Mouse (Mus musculus) stomach, embryonic 15.5 days (tissue): Measurements from ENCODE around the gene Olfr916. TPM values are rescaled to one million over a fixed set of nuclear protein-coding genes. Genes with fewer than 3 reads are reported as not detected.

Experiments
- ATAC-seq: fragments of 200-750 bp; cut with Nextera tagmentation; 2 replicates; pipeline ENCODE4 v1.8.0; 2017; ENCODE audit warnings: low read depth, moderate number of reproducible peaks, moderate TSS enrichment; ENCODE audit not compliant: insufficient read depth, low FRiP score
- H3K27ac ChIP-seq: fragments of 300-500 bp; sonication (generic); 2 replicates; pipeline ENCODE4 v1.5.1; 2015; ENCODE audit warnings: mild to moderate bottlenecking, inconsistent platforms
- H3K27me3 ChIP-seq: fragments of 300-500 bp; sonication (generic); replicated peaks from 2 replicates; pipeline ENCODE4 v1.6.1; 2015; ENCODE audit warnings: inconsistent platforms
- H3K36me3 ChIP-seq: fragments of 300-500 bp; sonication (generic); 2 replicates; pipeline ENCODE4 v1.6.1; 2015; ENCODE audit warnings: inconsistent platforms
- H3K4me1 ChIP-seq: fragments of 300-500 bp; sonication (generic); 2 replicates; pipeline ENCODE4 v1.6.1; 2015; ENCODE audit warnings: inconsistent platforms
- H3K4me2 ChIP-seq: fragments of 300-500 bp; sonication (generic); 2 replicates; pipeline ENCODE4 v1.6.1; 2015; ENCODE audit warnings: mild to moderate bottlenecking, inconsistent platforms
- H3K4me3 ChIP-seq: fragments of 300-500 bp; sonication (generic); replicated peaks from 2 replicates; pipeline ENCODE4 v1.5.1; 2015; ENCODE audit warnings: inconsistent platforms
- H3K9ac ChIP-seq: fragments of 300-500 bp; sonication (generic); 2 replicates; pipeline ENCODE4 v1.6.1; 2015; ENCODE audit warnings: inconsistent platforms
- H3K9me3 ChIP-seq: fragments of 300-500 bp; sonication (generic); 2 replicates; pipeline ENCODE4 v1.6.1; 2016; ENCODE audit warnings: inconsistent platforms
- WGBS: fragments of 180-500 bp; shearing (Covaris S2); methylation state at CpG from one replicate; pipeline ENCODE4 v1.1.7; 2015; 5-methylcytosine and 5-hydroxymethylcytosine counted together
- polyA plus RNA-seq: library from polyadenylated mRNA; unstranded; fragments of >200 nt; fragmentation: Nextera tagmentation; extraction: Ambion mirVana; gene quantifications from 2 replicates; pipeline ENCODE4 v1.2.1, GENCODE M21; 2015

The Olfr916 gene
- polyA plus RNA-seq: not detected in 2 replicates

- Histone ChIP-seq H3K9ac (no peak within 1 kb of the TSS), H3K4me1 (no peaks in the 10 kb centered on the region), H3K4me3 (no peak within 1 kb of the TSS), H3K9me3 (no peaks in the 10 kb centered on the region), H3K36me3 (no peaks in the 10 kb centered on the region), H3K27me3 (no peaks in the 10 kb centered on the region), H3K4me2 (no peak within 1 kb of the TSS), H3K27ac (no peak within 1 kb of the TSS)
- 77% methylated on average over 1 of the region's 1 CpGs for WGBS
- ATAC-seq: no peak
Measured at GRCm38 (mm10) chr9:38659775-38660174, at the start of gene Olfr916. Gene Olfr916, minus strand, starts transcription at chr9:38659875.

- no peaks in the 10 kb centered on the region for H3K4me1 ChIP-seq
- ATAC-seq: no peak
- no peaks in the 10 kb centered on the region for H3K36me3 ChIP-seq
- H3K9me3 ChIP-seq: no peaks in the 10 kb centered on the region
- H3K27me3 ChIP-seq: no peaks in the 10 kb centered on the region
- H3K4me3 ChIP-seq: no peak within 1 kb of the TSS
- H3K4me2 ChIP-seq: no peak within 1 kb of the TSS
- H3K9ac ChIP-seq: no peak within 1 kb of the TSS
- WGBS: 77% methylated on average over 2 of the region's 2 CpGs
- no peak within 1 kb of the TSS for H3K27ac ChIP-seq
Measured at GRCm38 (mm10) chr9:38674501-38674900, 14.8 kb upstream of the Olfr916 start, which contains the start of gene Olfr918. Gene Olfr918, minus strand, starts transcription at chr9:38674601.

- Histone ChIP-seq H3K4me1 (no peaks in the 10 kb centered on the region), H3K4me3 (no peak overlapping the region), H3K9me3 (no peaks in the 10 kb centered on the region), H3K9ac (no peak overlapping the region), H3K4me2 (no peak overlapping the region), H3K36me3 (no peaks in the 10 kb centered on the region), H3K27ac (no peak overlapping the region), H3K27me3 (no peaks in the 10 kb centered on the region)
- no peak for ATAC-seq
- WGBS: 75% methylated on average over 2 of the region's 2 CpGs
Measured at GRCm38 (mm10) chr9:38672887-38673286, 13.2 kb upstream of the Olfr916 start.

- Histone ChIP-seq H3K9ac (no peak within 1 kb of the TSS), H3K4me1 (no peaks in the 10 kb centered on the region), H3K27ac (no peak within 1 kb of the TSS), H3K27me3 (no peaks in the 10 kb centered on the region), H3K36me3 (no peaks in the 10 kb centered on the region), H3K4me2 (no peak within 1 kb of the TSS), H3K9me3 (no peaks in the 10 kb centered on the region), H3K4me3 (no peak within 1 kb of the TSS)
- no peak for ATAC-seq
- WGBS: 64% methylated on average over 1 of the region's 1 CpGs
Measured at GRCm38 (mm10) chr9:38665742-38666141, 6.1 kb upstream of the Olfr916 start, which contains the start of gene Olfr917. Gene Olfr917, minus strand, starts transcription at chr9:38665842.

- H3K27me3 ChIP-seq: no peaks in the 10 kb centered on the region
- no peak overlapping the region for H3K9ac ChIP-seq
- no peak overlapping the region for H3K4me2 ChIP-seq
- H3K9me3 ChIP-seq: no peaks in the 10 kb centered on the region
- no peak overlapping the region for H3K4me3 ChIP-seq
- H3K36me3 ChIP-seq: no peaks in the 10 kb centered on the region
- ATAC-seq: no peak
- no peak overlapping the region for H3K27ac ChIP-seq
- no peaks in the 10 kb centered on the region for H3K4me1 ChIP-seq
- WGBS: 86% methylated on average over 4 of the region's 4 CpGs
Measured at GRCm38 (mm10) chr9:38632406-38632805, 27.3 kb downstream of the Olfr916 start.

Other genes with a start within 250 kb of the Olfr916 start
- not detected in 2 replicates for gene Olfr901, start 230.4 kb downstream of the Olfr916 start, polyA plus RNA-seq
- gene Olfr902, start 212.2 kb downstream of the Olfr916 start, polyA plus RNA-seq: not detected in 2 replicates
- gene Olfr904, start 196.7 kb downstream of the Olfr916 start, polyA plus RNA-seq: not detected in 2 replicates
- not detected in 2 replicates for gene Olfr905, start 188.8 kb downstream of the Olfr916 start, polyA plus RNA-seq
- gene Olfr906, start 172.8 kb downstream of the Olfr916 start, polyA plus RNA-seq: not detected in 2 replicates
- not detected in 2 replicates for gene Olfr907, start 164.1 kb downstream of the Olfr916 start, polyA plus RNA-seq
- gene Olfr911-ps1, start 138.3 kb downstream of the Olfr916 start, polyA plus RNA-seq: not detected in 2 replicates
- gene Olfr910, start 122.0 kb downstream of the Olfr916 start, polyA plus RNA-seq: not detected in 2 replicates
- not detected in 2 replicates for gene Olfr912, start 79.7 kb downstream of the Olfr916 start, polyA plus RNA-seq
- not detected in 2 replicates for gene Olfr913, start 67.1 kb downstream of the Olfr916 start, polyA plus RNA-seq
- not detected in 2 replicates for gene Olfr914, start 54.8 kb downstream of the Olfr916 start, polyA plus RNA-seq
- gene Olfr917, start 6.0 kb upstream of the Olfr916 start, polyA plus RNA-seq: not detected in 2 replicates
- gene Olfr918, start 14.7 kb upstream of the Olfr916 start, polyA plus RNA-seq: not detected in 2 replicates
- not detected in 2 replicates for gene Olfr919, start 43.8 kb upstream of the Olfr916 start, polyA plus RNA-seq
- 21.5 and 21.9 TPM in 2 replicates for gene Vwa5a, start 58.4 kb upstream of the Olfr916 start, polyA plus RNA-seq
- gene Olfr920, start 92.4 kb upstream of the Olfr916 start, polyA plus RNA-seq: 0.04 and 0.08 TPM in 2 replicates
- not detected in 2 replicates for gene Olfr921, start 113.2 kb upstream of the Olfr916 start, polyA plus RNA-seq
- gene Olfr922, start 154.7 kb upstream of the Olfr916 start, polyA plus RNA-seq: not detected in 2 replicates
- gene Olfr923, start 166.7 kb upstream of the Olfr916 start, polyA plus RNA-seq: not detected in 2 replicates
- not detected in 2 replicates for gene Olfr924, start 184.6 kb upstream of the Olfr916 start, polyA plus RNA-seq
- not detected in 2 replicates for gene Olfr26, start 195.2 kb upstream of the Olfr916 start, polyA plus RNA-seq
- not detected in 2 replicates for gene Olfr926, start 217.3 kb upstream of the Olfr916 start, polyA plus RNA-seq